Mouse (Mus musculus) liver, embryonic 14.5 days (tissue): ENCODE measurements around the gene Stat3.

Experiments used
- CTCF ChIP-seq: IDR thresholded peaks from 2 replicates; pipeline ENCODE4 v1.5.1; 2016; ENCODE audit warnings: antibody characterized with exemption, low read depth, control low read depth
- EP300 ChIP-seq: IDR thresholded peaks from 2 replicates; pipeline ENCODE4 v1.6.1; 2016; ENCODE audit warnings: antibody characterized with exemption, low read depth

DNA sequence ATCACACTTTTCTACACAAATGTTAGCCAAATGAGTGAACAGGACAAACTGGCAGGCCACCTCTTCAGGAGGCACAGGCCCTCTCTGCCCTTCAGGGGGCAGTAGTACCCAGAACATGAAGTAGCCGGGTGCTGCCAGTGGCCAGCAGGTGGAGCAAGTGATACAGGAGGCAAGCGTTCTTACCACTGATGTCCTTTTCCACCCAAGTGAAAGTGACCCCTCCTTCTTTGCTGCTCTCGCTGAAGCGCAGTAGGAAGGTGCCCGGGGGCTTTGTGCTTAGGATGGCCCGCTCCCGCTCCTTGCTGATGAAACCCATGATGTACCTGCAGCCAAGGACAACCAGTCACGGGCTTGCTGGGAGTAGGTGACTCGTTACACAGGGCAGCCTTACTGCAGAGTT is 45.9 kb downstream of the Stat3 start:
- TF ChIP-seq CTCF, result peak; percentile 100
- 0 out of 2 replicates have a peak, but pooled peaks have one; percentile 11 for TF ChIP-seq EP300
